Mouse (Mus musculus): ENCODE results near the gene Eloa. TPM values are rescaled to one million over a fixed set of nuclear protein-coding genes. Genes with fewer than 3 reads are reported as not detected.
A peak's percentile ranks its signal among the peaks of the same experiment; 100 is the strongest.

The Eloa gene
- total RNA-seq, 2 experiments from 2014 or later: 25.7 to 26.8 TPM

DNA sequence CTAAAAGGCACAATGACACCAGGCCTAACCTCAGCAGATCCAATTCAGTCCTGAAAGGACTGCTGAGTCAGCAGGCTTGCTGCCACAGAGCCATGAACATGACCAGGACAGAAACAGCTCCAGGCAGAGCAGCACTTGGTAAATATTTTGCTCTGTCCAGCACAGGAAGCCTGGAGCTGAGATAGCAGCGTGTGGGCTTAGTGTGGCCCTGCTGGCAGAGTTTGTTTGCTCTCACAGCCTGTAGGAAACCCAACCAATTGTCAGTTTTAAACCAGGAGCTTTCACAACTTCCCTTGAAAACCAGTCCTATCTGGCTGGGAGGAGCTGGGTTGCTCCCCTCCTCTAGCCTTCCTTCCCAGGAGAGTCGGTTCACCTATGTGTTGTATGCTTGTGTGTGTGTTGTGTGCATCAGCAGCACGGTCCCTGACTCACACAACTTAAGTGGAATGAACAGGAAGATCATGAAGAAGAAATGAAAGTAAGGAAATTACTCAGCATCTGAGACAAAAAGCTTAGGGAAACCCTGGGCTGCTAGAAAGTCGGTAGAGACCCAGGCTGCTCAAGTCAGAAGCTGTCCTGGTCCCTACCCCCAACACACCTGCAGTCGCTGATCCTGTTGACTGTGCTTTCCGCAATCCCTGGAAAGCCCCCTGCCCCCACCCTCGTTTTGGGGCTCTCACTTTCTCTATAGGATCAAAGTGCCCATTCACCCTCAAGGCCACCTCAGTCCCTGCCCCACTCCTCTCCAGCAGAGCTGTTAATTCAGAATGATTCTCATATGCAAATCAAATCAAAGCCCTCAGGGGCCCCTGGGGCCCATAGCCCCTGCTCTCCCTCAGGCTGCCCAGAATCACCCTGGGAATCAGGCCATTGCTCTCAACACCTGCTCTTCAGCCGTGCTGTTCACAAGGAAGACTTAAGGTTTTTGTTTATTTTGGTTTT is 9.7 kb upstream of the Eloa start:
- H3K4me3 ChIP-seq: no peak overlapping the region
- no peak for TF ChIP-seq CTCF (IDR thresholded peaks at IDR 0.05)
- intact Hi-C loops (cut with DNase I): no loop called here
- H3K27ac ChIP-seq: no peak overlapping the region
- no peak for DNase-seq (ENCODE audit: extremely low spot score in 1 of 2, low spot score in 2 of 2)

DNA sequence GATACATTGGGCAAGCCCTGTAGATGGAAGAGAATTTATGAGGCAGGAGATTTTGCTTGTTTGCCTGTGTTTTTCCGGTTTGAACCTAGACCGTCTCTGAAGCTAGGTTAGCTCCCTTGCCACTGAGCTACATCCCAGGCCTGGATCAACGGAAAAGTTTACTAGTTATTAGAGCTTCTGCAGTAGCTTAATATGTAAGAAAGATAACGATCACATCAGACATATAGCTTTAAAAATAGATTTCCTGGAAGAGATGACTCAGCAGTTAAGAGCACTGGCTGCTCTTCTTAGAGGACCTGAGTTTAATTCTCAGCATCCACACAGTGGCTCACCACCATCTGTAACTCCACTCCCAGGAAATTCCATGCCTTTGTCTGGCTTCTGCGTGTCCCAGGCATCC is 7.1 kb upstream of the Eloa start:
- intact Hi-C loops (cut with DNase I): no loop called here
- TF ChIP-seq CTCF (IDR thresholded peaks at IDR 0.05): no peak
- no peak overlapping the region for H3K27ac ChIP-seq
- DNase-seq (ENCODE audit: extremely low spot score in 1 of 2, low spot score in 2 of 2): no peak
- H3K4me3 ChIP-seq: no peak overlapping the region

DNA sequence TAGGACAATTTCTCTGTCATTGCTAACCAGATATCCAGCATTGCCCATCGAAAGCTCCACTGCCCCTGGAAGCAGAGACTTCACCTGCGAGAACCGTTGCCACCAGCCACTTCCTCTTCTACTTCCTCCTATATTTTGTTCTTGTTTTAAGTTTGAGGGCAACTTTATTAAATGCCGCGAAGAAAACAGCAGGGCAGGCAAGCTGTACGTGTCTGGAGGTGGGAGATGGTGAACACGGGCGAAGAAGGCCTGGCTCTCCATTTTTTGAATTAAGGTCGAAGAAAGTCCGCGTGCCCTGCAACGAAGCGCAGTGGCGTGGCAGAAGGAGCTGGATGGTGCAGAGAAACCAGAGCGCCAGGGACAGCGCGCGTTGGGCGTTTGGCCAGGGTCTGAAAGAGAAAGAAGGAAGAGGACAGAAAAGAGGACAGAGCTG is 6.6 kb upstream of the Eloa start:
- no peak overlapping the region for H3K27ac ChIP-seq
- intact Hi-C loops (cut with DNase I): no loop called here
- TF ChIP-seq CTCF (IDR thresholded peaks at IDR 0.05): no peak

DNA sequence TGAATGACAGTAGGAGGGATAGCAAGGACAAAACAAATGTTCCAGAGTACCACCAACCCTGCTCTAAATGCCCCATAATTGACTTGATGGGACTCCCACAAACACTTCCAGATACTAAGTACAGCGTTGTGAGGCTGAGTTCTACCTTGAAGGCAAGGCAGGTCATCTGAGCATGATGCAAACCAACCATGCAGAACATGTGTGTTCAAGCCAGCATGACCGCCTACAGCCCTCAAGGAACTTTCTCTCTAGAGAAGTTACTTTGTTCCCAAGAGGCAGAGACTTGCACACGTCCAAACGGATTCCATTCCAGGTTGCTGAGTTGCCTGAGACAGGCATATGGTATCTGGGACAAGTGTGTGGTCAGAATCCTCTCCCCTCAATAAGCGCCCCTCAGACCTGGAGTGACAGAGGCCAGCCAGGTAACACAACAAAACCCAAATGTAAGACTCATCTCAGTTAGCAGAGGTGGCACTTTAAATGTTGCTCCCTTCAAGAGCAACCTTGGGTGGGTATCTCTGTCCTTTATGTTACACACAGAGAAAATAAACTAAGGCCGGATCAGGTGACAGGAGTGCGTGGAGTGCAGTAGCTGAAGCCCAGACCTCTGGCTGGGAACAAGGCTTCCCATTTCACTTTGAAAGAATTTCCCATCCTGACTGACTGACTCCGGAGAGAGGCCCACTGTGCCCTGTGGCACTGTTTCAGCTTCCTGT is 6.0 kb upstream of the Eloa start:
- intact Hi-C loops (cut with DNase I): no loop called here
- Histone ChIP-seq H3K27ac (no peak overlapping the region), H3K4me3 (no peak overlapping the region)
- no peak for DNase-seq (ENCODE audit: extremely low spot score in 1 of 2, low spot score in 2 of 2)
- no peak for TF ChIP-seq CTCF (IDR thresholded peaks at IDR 0.05)

More for the DNA sequence above, 6.6 kb upstream of the Eloa start:
- H3K4me3 ChIP-seq: no peak overlapping the region
- DNase-seq (ENCODE audit: extremely low spot score in 1 of 2, low spot score in 2 of 2): no peak

DNA sequence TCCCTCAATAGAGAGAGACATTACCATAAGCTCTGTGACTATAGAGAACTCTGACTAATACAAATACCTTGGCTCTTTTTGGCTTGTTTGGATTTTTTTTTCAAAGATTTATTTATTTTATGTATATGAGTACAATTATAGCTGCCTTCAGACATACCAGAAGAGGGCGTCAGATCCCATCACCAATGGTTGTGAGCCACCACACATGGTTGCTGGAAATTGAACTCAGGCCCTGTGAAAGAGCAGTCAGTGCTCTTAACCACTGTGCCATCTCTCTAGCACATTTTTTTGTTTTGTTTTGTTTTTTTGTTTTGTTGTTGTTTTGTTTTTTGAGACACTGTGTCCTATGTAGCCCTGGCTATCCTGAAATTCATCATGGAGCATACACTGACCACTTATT is 3.8 kb upstream of the Eloa start:
- intact Hi-C loops (cut with DNase I): no loop called here
- TF ChIP-seq CTCF (IDR thresholded peaks at IDR 0.05): no peak

DNA sequence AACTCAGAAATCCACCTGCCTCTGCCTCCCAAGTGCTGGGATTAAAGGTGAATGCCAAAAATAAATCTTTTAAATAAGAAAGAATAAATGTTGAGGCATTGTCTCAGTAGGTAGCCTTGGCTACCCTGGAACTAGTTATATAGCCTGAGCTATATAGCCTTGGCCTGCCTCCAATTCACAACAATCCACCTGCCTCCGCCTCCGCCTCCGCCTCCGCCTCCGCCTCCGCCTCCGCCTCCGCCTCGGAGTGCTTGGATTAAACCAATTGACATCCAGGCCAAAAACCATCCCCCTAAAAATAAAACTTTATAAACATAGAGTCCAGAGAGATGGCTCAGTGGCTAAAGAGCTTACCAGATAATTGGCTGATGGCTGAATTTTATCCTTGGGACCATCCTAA is 1.4 kb upstream of the Eloa start:
- Histone ChIP-seq H3K27ac (no peak overlapping the region), H3K4me3 (no peak overlapping the region)
- no peak for TF ChIP-seq CTCF (IDR thresholded peaks at IDR 0.05)
- DNase-seq (ENCODE audit: extremely low spot score in 1 of 2, low spot score in 2 of 2): no peak
- intact Hi-C loops (cut with DNase I): no loop called here

More for the DNA sequence above, 3.8 kb upstream of the Eloa start:
- Histone ChIP-seq H3K4me3 (no peak overlapping the region), H3K27ac (no peak overlapping the region)
- DNase-seq (ENCODE audit: extremely low spot score in 1 of 2, low spot score in 2 of 2): no peak

DNA sequence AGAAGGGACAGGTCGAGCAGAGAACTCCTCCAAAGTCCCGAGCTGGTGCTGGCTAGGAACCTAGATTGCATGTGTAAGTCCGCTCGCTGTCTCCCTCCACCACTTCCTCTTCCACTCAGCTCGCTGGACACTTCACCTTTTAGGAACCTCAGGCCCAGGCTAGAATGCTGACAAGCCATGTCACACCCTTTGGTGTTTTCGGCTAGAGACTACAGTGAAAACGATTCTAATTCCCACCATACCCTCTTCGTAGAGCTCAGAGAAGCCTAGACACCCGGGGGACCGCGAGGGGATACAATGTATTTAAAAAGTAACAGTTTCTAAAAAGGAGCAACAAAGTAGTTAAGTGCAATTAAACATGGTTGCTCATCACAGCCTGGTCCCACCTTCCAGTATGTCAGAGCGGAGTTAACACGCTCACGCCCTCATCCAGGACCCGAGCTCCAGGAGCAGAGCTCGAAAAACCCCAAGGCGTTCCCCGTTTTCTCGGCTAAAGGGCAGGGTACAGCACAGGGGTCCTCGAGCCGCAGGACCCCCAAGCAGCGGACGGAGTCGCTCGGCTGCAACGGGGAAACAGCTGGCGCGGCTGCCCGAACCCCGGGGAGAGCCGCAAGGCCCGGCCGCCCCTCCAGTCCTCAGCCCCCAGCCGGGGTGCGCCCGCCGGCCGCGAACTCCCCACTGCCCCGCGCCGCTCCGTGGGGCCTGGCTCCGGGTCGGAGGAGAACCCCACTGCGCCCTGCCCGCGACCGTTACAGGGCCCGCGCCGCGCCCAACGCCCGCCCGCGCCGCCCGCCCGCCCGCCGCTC is 617 bp downstream of the Eloa start:
- TF ChIP-seq CTCF (IDR thresholded peaks at IDR 0.05): no peak
- peak overlapping the region; percentile 98 for H3K4me3 ChIP-seq
- intact Hi-C loops (cut with DNase I): loop anchor here (1.0 kb wide), 2 partner anchors 32 to 34 kb away; partner anchors contain the start of genes Pithd1 and Rpl11
- peak in 1 of 2 experiments; percentile 30 for DNase-seq (ENCODE audit: extremely low spot score in 1 of 2, low spot score in 2 of 2)
- H3K27ac ChIP-seq: peak overlapping the region; percentile 76

DNA sequence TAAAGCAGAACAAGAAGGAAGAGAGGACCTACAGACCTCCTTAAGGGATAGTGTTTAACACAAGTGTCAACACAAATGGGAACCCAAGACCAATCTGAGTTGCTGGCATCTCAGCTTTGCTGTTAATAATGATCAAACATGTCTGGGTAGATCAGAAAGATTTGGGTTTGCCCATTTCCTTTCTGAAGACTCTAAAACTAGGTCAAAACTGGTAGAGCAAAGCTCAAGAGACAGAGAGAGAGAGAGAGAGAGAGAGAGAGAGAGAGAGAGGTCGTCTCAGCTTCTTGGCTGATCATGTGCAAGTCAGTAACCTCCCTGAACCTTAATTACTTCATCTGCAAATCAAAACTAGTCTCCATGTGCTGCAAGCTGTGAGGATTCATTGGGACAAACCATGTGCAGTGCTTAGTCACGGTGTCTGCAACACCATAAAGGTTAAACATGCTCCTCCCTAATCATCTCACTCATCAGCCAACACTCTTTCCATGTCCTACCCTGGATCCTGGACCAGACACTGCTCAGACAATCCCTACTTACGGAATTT is 5.4 kb downstream of the Eloa start:
- no peak for DNase-seq (ENCODE audit: extremely low spot score in 1 of 2, low spot score in 2 of 2)
- intact Hi-C loops (cut with DNase I): no loop called here
- Histone ChIP-seq H3K27ac (no peak overlapping the region), H3K4me3 (no peak overlapping the region)
- no peak for TF ChIP-seq CTCF (IDR thresholded peaks at IDR 0.05)

DNA sequence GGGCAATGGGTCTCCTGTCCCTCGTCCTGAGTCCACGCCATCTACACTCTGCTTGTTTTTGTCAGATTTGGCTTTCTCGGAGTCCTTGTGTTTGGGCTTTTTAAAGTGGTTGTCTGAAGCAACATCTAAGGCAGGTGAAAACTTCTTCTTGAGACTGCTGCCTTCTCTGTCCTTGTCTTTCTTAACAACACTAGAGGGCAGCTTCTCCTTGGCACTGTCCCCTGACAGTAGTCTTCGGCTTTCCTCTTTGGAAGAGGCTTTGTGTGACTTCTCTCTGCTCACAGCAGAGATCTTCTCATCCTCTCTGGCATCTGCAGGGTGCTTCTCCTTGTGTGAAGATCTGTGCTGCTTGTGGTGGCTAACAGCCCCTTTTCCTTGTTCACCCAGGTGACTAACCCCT is 11.0 kb downstream of the Eloa start:
- no peak overlapping the region for H3K4me3 ChIP-seq
- intact Hi-C loops (cut with DNase I): loop anchor here (5.0 kb wide), 1 partner anchor 37 kb away; no protein-coding TSS in a partner anchor
- no peak; the same call in 1 of the 2 replicates for TF ChIP-seq CTCF (IDR thresholded peaks at IDR 0.05)
- H3K27ac ChIP-seq: no peak overlapping the region
- no peak for DNase-seq (ENCODE audit: extremely low spot score in 1 of 2, low spot score in 2 of 2)

DNA sequence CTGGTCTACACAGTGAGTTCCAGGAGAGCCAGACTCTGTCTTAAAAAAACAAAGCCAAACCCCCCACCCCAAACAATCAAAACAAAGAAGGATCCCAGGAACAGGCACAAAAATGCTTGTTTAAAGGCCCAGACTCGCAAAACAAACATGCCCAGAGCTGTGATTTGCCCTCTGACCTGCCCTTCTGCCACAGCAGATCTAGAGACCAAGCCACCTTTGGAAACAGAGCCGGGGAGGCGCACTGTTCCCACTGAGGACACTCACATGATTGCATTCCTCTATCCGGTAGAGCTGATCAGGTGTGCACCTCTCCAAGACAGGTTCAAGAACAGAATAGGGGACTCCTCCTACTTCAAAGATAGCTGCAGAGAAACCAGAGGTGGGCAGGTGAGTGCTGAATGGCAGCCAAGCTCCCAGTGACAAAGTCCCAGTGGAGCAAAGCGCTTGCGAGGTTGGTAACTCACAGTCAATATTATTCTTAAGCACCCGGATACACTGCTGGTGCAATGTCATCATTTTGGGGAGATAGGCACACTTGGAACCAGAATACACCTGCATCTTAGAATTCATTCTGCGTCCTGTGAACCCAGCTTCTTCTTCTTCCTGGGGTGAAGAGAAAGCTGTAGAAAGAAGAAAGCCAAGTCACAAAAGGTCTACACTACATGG is 12.6 kb downstream of the Eloa start:
- H3K4me3 ChIP-seq: no peak overlapping the region
- intact Hi-C loops (cut with DNase I): no loop called here
- DNase-seq (ENCODE audit: extremely low spot score in 1 of 2, low spot score in 2 of 2): no peak
- TF ChIP-seq CTCF (IDR thresholded peaks at IDR 0.05): no peak
- H3K27ac ChIP-seq: no peak overlapping the region

DNA sequence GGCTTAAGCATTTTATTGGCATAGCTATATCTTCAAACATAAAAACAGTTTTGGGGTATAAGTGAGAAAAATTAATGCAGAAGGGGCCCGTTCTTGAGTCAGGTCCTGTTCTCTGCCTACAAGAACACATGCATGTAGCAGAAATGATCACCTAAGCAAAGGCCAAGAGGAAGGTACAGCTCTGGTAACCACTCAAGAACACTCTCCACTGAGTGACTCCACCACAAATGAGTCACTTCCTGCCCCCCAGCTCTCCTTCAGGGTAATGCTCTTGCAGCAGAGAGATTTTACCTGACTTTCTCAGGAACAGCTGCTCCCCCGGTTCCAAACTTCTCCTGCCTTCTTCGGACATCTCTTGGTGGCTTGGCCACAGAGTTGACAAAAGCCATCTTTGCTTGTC is 14.7 kb downstream of the Eloa start:
- Histone ChIP-seq H3K4me3 (no peak overlapping the region), H3K27ac (no peak overlapping the region)
- no peak for DNase-seq (ENCODE audit: extremely low spot score in 1 of 2, low spot score in 2 of 2)
- TF ChIP-seq CTCF (IDR thresholded peaks at IDR 0.05): no peak
- intact Hi-C loops (cut with DNase I): no loop called here
